Mouse (Mus musculus): ENCODE data around the gene Eml5.

Eml5 gene

DNA sequence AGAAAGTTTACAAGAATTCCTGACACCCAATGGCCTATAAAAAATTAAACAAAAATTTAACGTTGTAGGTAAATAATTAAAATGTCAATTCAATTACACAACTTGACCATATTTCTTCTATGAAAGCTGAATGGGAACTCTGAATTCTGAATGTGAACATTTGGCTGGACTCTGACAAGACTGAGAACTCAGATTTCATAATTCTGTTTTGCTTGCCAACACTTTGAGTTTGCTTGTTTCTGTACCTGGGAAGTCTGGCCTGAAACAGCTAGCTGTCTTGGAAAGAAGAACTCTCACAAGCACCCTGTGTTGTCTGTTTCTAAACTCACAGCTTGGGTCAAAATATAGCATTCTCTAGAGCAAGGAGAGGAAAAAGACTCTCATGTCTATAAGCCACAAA lies 67.4 kb downstream of the Eml5 start:
- peak in 1 of 2 experiments; percentile 16 for DNase-seq

GRCm38 (mm10) chr12:98832929-98833598 lies 68.2 kb downstream of the Eml5 start:
- DNase-seq: peak in 1 of 2 experiments; percentile 3

DNA sequence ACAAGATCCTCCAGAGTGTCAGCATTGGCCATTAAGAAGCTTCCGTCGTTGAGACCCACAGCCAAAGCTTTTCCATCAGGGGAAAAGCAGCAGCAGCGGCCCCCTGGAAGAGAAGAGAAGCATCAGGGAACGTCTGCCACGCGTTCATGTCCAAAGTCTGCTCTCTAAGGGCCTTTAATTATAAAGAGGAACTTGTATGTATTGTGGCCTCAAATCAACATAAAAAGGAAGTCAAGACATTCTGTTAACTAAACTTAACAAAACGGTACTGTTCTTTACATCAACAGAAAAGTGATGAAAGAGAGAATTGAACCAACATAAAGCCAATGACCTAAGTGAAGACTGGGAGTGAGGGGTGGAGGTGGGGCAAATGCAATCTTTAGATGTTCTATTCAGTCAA lies 70.2 kb downstream of the Eml5 start:
- no peak for DNase-seq

GRCm38 (mm10) chr12:98820781-98821180 lies 80.5 kb downstream of the Eml5 start:
- no peak for DNase-seq

- no peak for DNase-seq
These were observed 97.1 kb downstream of the Eml5 start for GRCm38 (mm10) chr12:98804078-98804748.

DNA sequence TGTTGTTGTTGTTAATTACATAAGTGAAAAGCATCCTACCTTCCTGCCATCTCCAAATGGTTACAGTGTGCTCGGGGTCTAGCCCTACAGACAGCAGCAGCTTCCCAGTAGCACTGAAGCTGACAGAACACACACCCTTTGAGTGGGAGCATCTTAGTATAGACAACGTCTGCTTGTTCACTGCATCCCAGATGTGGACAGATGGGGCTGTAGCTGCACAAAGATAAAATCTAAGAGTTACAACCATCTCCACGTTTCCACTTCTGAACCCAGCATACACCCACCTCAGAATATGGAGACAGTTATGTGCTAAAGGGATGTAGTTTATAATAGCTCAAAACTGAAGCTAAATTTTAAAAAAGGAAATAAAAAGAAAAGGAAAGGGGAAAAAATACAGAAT lies 99.0 kb downstream of the Eml5 start:
- no peak for DNase-seq

DNA sequence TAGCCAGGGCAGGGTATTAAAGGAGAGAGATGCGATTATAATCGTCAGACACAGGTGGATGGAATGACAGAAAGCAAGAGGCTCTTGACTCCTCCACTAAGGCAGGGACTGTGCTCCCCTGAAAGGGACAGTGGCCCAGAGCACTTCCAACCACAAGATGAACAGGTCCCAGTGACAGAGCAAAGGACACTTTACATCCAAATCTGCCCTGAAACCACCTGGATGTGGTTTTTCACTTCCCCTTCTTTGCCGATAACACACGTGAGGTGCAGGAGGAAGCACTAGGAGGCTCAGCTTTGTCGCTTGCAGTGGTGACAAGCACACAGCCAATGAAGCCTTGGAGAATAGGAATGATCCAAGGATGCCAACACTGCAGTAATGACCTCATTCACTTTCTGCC lies 101.0 kb downstream of the Eml5 start:
- no peak for DNase-seq

DNA sequence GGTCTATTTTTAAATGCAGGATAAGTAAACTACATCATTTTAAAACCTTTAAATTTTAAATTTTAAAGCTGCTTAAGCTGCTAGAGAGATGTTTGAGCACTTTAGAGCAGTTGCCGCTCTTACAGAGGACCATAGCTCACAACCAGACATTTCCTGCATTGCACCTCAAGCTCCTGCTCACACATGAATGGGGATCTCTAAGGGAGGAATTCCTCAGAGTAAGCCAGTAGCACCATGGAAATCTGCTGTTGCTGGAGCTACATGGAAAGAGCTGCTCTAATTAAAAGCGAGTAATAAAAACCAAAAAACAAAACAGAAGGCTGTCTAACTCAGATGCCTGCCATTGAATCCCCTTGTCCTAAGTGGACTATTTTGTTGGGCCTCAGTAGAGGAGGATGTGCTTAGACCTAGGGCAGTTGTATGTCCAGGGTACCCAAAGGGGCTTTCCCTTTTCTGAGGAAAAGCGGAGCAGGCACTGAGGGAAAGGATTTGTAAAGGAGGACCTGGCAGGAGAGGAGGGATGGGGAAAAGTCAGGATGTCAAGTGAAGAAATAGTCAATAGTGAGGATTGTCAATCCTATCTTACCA lies 105.5 kb downstream of the Eml5 start:
- no peak for DNase-seq

GRCm38 (mm10) chr12:98784251-98784650 lies 117.0 kb downstream of the Eml5 start:
- DNase-seq: no peak

GRCm38 (mm10) chr12:98779148-98779547 lies 122.1 kb downstream of the Eml5 start:
- peak; percentile 23 to 53 for DNase-seq

GRCm38 (mm10) chr12:98777509-98777908 lies 123.8 kb downstream of the Eml5 start:
- no peak for DNase-seq

- no peak for DNase-seq
These were observed 135.0 kb downstream of the Eml5 start for GRCm38 (mm10) chr12:98766241-98766640.

GRCm38 (mm10) chr12:98759700-98760099 lies 141.6 kb downstream of the Eml5 start:
- no peak for DNase-seq

- DNase-seq: no peak
These were observed 143.6 kb downstream of the Eml5 start for GRCm38 (mm10) chr12:98757636-98758035.

GRCm38 (mm10) chr12:98747380-98747753 lies 153.9 kb downstream of the Eml5 start:
- peak in 1 of 2 experiments; percentile 19 for DNase-seq

- DNase-seq: peak; percentile 94 to 98
These were observed 154.4 kb downstream of the Eml5 start, which contains the start of gene Zc3h14 for GRCm38 (mm10) chr12:98746746-98747379. Gene Zc3h14 (plus strand): TSS chr12:98746964.

GRCm38 (mm10) chr12:98746131-98746530 lies 155.2 kb downstream of the Eml5 start:
- peak; percentile 74 to 81 for DNase-seq

DNA sequence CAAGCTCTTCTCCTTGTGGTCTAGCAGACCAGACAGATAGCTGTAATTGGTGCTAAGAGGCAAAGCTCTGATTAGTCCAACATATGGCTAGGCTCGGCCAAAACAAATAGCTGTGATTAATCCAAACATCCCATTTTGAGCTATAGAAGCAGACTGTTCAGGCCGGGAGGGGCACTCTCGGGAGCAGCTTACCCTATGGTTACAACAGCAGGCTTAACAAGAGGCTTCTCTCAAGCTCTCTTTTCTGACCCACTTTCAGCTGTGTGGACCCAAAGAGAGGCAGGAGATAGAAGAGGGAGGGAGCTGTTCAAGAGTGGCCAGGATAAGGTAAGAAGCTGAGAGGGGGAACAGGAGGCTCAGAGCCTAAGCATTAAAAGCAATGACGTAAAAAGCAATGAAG lies 155.7 kb downstream of the Eml5 start:
- DNase-seq: no peak

DNA sequence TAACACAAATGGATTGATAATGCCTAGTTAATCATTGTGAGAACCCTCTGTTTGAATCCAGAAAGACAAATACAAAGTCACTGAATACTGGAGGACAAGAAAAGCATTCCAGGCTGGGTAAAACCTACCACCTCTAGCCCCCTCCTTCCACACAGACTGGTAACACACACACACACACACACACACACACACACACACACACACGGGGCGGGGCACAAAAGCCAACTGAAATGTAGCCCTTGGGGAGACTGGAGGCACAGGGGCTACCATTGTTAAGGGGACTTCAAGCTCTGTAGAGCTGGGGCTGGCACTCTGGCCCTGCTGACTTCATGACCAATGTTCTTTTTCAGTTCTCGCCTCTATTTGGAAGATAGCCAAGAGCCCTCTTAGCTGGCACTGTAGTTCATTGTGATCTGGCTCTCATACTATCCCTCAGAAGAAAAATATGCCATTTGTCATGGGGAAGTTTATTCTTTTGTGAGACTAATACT lies 160.2 kb downstream of the Eml5 start:
- peak in 1 of 2 experiments; percentile 33 for DNase-seq

GRCm38 (mm10) chr12:98737801-98738350 lies 163.4 kb downstream of the Eml5 start:
- DNase-seq: peak in 1 of 2 experiments; percentile 27

DNA sequence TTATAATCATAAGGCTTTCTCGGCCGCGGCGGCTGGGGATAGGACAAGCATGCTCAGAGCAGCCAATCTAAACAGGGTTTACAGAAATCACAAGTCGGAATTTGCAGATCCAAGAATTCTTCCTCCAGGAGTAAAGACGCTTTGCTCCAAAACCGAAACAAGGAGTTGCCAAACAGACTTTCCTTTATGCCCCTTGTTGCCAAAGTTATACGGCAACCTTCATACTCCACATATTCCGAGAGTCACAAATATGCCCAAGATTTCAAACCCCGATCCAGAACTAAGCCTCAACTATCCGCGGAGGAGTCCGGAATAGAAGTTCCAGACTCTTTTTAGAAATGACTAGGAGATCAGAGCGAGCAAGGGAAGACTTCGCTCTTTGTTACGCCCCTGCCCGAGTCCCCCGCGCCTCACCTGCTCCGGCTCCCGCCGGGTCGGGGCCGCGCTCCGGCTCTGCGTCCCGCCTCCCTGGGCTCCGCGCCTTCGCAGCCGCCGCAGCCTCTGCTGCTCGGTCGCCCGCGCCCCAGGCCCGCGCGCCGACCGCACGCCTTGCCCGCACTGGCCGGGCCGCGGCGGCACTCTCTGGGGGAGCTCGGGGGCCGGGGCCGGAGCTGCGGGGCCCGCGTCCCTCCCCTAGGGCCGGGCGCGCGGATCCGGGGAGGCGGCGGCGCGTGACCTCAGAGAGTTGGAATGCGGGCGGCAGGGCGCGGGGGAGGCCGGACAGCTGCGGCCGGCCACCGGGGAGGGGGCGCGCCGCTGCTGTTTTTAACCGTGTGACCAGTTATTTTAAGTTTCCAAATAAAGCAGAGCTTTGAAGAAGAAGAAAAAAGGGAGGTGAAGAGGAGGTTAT lies 164.1 kb downstream of the Eml5 start, which contains the start of gene Ptpn21:
Gene Ptpn21 (minus strand): TSS at position 455 of the 850 bp plus-strand sequence.
- peak; percentile 70 to 85 for DNase-seq

All from kidney, postnatal 36 days (tissue).